Mouse (Mus musculus) thymus, adult 2 months (tissue): ENCODE data around the gene Strada. TPM values are rescaled to one million over a fixed set of nuclear protein-coding genes. Genes with fewer than 3 reads are reported as not detected.

Experiments
- DNase-seq: peaks from one replicate; pipeline ENCODE4 v3.0.0; 2021
- H3K27ac ChIP-seq: fragments of 200-500 bp; 2 replicates; pipeline ENCODE4 v1.5.1; 2012; ENCODE audit warnings: low read length, control low read depth; ENCODE audit not compliant: control insufficient read depth, insufficient read depth
- H3K27me3 ChIP-seq: fragments of 200-500 bp; 2 replicates; pipeline ENCODE4 v1.6.1; 2012; ENCODE audit warnings: mild to moderate bottlenecking, low read length, moderate library complexity, mixed read lengths; ENCODE audit not compliant: control insufficient read depth, insufficient read depth
- H3K36me3 ChIP-seq: fragments of 200-500 bp; 2 replicates; pipeline ENCODE4 v1.6.1; 2012; ENCODE audit warnings: mild to moderate bottlenecking, low read length, moderate library complexity; ENCODE audit not compliant: control insufficient read depth, insufficient read depth
- H3K4me1 ChIP-seq: fragments of 200-500 bp; replicated peaks from 2 replicates; pipeline ENCODE4 v1.6.1; 2012; ENCODE audit warnings: low read length; ENCODE audit not compliant: control insufficient read depth, insufficient read depth
- H3K4me3 ChIP-seq: fragments of 200-500 bp; 2 replicates; pipeline ENCODE4 v1.5.1; 2012; ENCODE audit warnings: mild to moderate bottlenecking, low read length, control low read depth, moderate library complexity; ENCODE audit not compliant: control insufficient read depth, insufficient read depth
- CTCF ChIP-seq: fragments of 200-500 bp; IDR thresholded peaks from 2 replicates; pipeline ENCODE4 v1.5.1; 2012; ENCODE audit warnings: mild to moderate bottlenecking, control low read depth, low read length, moderate library complexity, borderline replicate concordance; ENCODE audit not compliant: control insufficient read depth, poor library complexity, insufficient read depth; ENCODE audit errors: extremely low read depth
- POLR2A ChIP-seq: fragments of 200-500 bp; IDR thresholded peaks from 2 replicates; pipeline ENCODE4 v1.6.1; 2012; ENCODE audit warnings: mild to moderate bottlenecking, low read length, control low read depth, moderate library complexity; ENCODE audit not compliant: control insufficient read depth, poor library complexity, insufficient read depth; ENCODE audit errors: extremely low read depth
- WGBS: fragments of 180-500 bp; shearing (Covaris S2); methylation state at CpG from one replicate; pipeline ENCODE4 v1.1.7; 2018; 5-methylcytosine and 5-hydroxymethylcytosine counted together
- polyA plus RNA-seq: library from polyadenylated mRNA; depleted of rRNA; stranded (reverse); fragments of >200 nt; gene quantifications from 2 replicates; pipeline ENCODE4 v1.2.3, GENCODE M21; 2012

Strada gene
- polyA plus RNA-seq, 1 experiment, result 40.3 TPM

- 16% methylated on average over 22 of the region's 22 CpGs for WGBS
- no peak; the same call in 1 of the 2 replicates for TF ChIP-seq POLR2A
- TF ChIP-seq CTCF, result peak; percentile 35; the same call in 1 of the 2 replicates
- H3K4me1 ChIP-seq, result peaks cover 50% of the 10 kb centered on the region
- DNase-seq, result peak; percentile 77
- peak within 1 kb of the TSS; percentile 99 for H3K27ac ChIP-seq
- H3K27me3 ChIP-seq, result no peaks in the 10 kb centered on the region
- H3K4me3 ChIP-seq, result peak within 1 kb of the TSS; percentile 97
- H3K36me3 ChIP-seq, result peaks cover 28% of the 10 kb centered on the region
Measured at GRCm38 (mm10) chr11:106160841-106161721, 40.9 kb downstream of the Strada start, which contains the start of the genes Gm10840 and Limd2. Gene Gm10840, plus strand, starts transcription at chr11:106160850. Gene Limd2, minus strand, starts transcription at chr11:106160860.

- peak; percentile 89 for DNase-seq
- WGBS, result 2% methylated on average over 104 of the region's 106 CpGs
Measured at GRCm38 (mm10) chr11:106159921-106160840, 41.8 kb downstream of the Strada start.

GRCm38 (mm10) chr11:106159216-106159920 lies 42.6 kb downstream of the Strada start:
- DNase-seq, result peak; percentile 95
- Histone ChIP-seq H3K4me1 (peaks cover 40% of the 10 kb centered on the region), H3K36me3 (peaks cover 39% of the 10 kb centered on the region), H3K4me3 (peak overlapping the region; percentile 97), H3K27me3 (no peaks in the 10 kb centered on the region), H3K27ac (peak overlapping the region; percentile 99)
- peak; percentile 87 for TF ChIP-seq POLR2A
- no peak for TF ChIP-seq CTCF
- WGBS, result under 1% methylated on average over 24 of the region's 25 CpGs

More at GRCm38 (mm10) chr11:106159921-106160840, 41.8 kb downstream of the Strada start:
- Histone ChIP-seq H3K36me3 (peaks cover 32% of the 10 kb centered on the region), H3K4me3 (peak overlapping the region; percentile 97), H3K4me1 (peaks cover 47% of the 10 kb centered on the region), H3K27me3 (no peaks in the 10 kb centered on the region), H3K27ac (peak overlapping the region; percentile 99)
- peak; percentile 100 for TF ChIP-seq POLR2A
- no peak for TF ChIP-seq CTCF

DNA sequence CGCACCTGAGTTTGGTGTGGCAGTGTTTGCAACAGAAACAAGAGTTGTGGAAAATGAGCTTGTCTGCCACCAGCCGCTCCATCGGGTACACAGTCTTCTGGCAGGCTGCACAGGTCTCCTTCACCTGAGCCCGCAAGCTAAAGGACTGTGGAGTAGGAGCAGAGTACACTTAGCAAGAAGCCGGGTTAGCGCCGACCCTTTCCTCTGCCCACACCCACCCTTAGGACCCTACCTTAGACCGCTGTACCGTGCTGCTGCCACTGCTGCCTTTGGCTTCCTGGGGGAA lies 43.1 kb downstream of the Strada start:
- H3K4me3 ChIP-seq, result peak overlapping the region; percentile 97
- H3K27ac ChIP-seq, result peak overlapping the region; percentile 97
- WGBS, result 3% methylated on average over 9 of the region's 9 CpGs
- peaks cover 43% of the 10 kb centered on the region for H3K4me1 ChIP-seq
- no peaks in the 10 kb centered on the region for H3K27me3 ChIP-seq
- peaks cover 40% of the 10 kb centered on the region for H3K36me3 ChIP-seq
- no peak for TF ChIP-seq POLR2A
- TF ChIP-seq CTCF, result no peak
- DNase-seq, result no peak

- 26% methylated on average over 14 of the region's 14 CpGs for WGBS
- DNase-seq, result peak; percentile 75
- H3K36me3 ChIP-seq, result peaks cover 40% of the 10 kb centered on the region
- peaks cover 44% of the 10 kb centered on the region for H3K4me1 ChIP-seq
- peak overlapping the region; percentile 97 for H3K4me3 ChIP-seq
- TF ChIP-seq CTCF, result peak; percentile 83
- TF ChIP-seq POLR2A, result no peak
- peak overlapping the region; percentile 97 for H3K27ac ChIP-seq
- no peaks in the 10 kb centered on the region for H3K27me3 ChIP-seq
Measured at GRCm38 (mm10) chr11:106158081-106158929, 43.7 kb downstream of the Strada start.
